Mouse (Mus musculus) heart, postnatal 0 days (tissue): ENCODE measurements at regions not wholly inside any gene's neighbourhood (a gene's known extent, or its start where the extent isn't known, plus 50 kb on each side); places are given as distances from the start of the nearest gene placed in this dataset.

Source experiments
- ATAC-seq: fragments of 200-750 bp; cut with Nextera tagmentation; 2 replicates; pipeline ENCODE4 v1.8.0; 2017; ENCODE audit warnings: low read depth, moderate number of reproducible peaks, moderate library complexity; ENCODE audit not compliant: insufficient read depth
- DNase-seq: peaks from one replicate; pipeline ENCODE4 v3.0.0-alpha.2; 2016; ENCODE audit warnings: low spot score
- H3K27ac ChIP-seq: fragments of 300-500 bp; sonication (generic); 2 replicates; pipeline ENCODE4 v1.5.1; 2014; ENCODE audit warnings: low read depth, mild to moderate bottlenecking
- H3K27me3 ChIP-seq: fragments of 300-500 bp; sonication (generic); 2 replicates; pipeline ENCODE4 v1.6.1; 2014; ENCODE audit warnings: low read length, mixed read lengths; ENCODE audit not compliant: control insufficient read depth, insufficient read depth
- H3K36me3 ChIP-seq: fragments of 300-500 bp; sonication (generic); replicated peaks from 2 replicates; pipeline ENCODE4 v1.6.1; 2014; ENCODE audit warnings: low read length, mixed read lengths; ENCODE audit not compliant: control insufficient read depth, insufficient read depth
- H3K4me1 ChIP-seq: fragments of 300-500 bp; sonication (generic); 2 replicates; pipeline ENCODE4 v1.6.1; 2014; ENCODE audit warnings: antibody characterized with exemption; ENCODE audit not compliant: control insufficient read depth, insufficient read depth
- H3K4me2 ChIP-seq: fragments of 300-500 bp; sonication (generic); 2 replicates; pipeline ENCODE4 v1.6.1; 2014; ENCODE audit warnings: low read depth, mild to moderate bottlenecking, low read length, moderate library complexity
- H3K4me3 ChIP-seq: fragments of 300-500 bp; sonication (generic); 2 replicates; pipeline ENCODE4 v1.5.1; 2014; ENCODE audit warnings: low read depth, low read length
- H3K9ac ChIP-seq: fragments of 300-500 bp; sonication (generic); replicated peaks from 2 replicates; pipeline ENCODE4 v1.6.1; 2014; ENCODE audit warnings: low read depth, low read length, mixed read lengths
- H3K9me3 ChIP-seq: fragments of 300-500 bp; sonication (generic); replicated peaks from 2 replicates; pipeline ENCODE4 v1.6.1; 2016; ENCODE audit warnings: low read length; ENCODE audit not compliant: control insufficient read depth
- CTCF ChIP-seq: IDR thresholded peaks from 2 replicates; pipeline ENCODE4 v1.5.1; 2016; ENCODE audit warnings: antibody characterized with exemption, control low read depth, low read depth
- EP300 ChIP-seq: IDR thresholded peaks from 2 replicates; pipeline ENCODE4 v1.6.1; 2016; ENCODE audit warnings: antibody characterized with exemption, low read depth
- WGBS: fragments of 180-500 bp; shearing (Covaris S2); extraction: QIAGEN DNeasy Blood & Tissue Kit; methylation state at CpG from one replicate; pipeline ENCODE4 v1.1.7; 2014; 5-methylcytosine and 5-hydroxymethylcytosine counted together

DNA sequence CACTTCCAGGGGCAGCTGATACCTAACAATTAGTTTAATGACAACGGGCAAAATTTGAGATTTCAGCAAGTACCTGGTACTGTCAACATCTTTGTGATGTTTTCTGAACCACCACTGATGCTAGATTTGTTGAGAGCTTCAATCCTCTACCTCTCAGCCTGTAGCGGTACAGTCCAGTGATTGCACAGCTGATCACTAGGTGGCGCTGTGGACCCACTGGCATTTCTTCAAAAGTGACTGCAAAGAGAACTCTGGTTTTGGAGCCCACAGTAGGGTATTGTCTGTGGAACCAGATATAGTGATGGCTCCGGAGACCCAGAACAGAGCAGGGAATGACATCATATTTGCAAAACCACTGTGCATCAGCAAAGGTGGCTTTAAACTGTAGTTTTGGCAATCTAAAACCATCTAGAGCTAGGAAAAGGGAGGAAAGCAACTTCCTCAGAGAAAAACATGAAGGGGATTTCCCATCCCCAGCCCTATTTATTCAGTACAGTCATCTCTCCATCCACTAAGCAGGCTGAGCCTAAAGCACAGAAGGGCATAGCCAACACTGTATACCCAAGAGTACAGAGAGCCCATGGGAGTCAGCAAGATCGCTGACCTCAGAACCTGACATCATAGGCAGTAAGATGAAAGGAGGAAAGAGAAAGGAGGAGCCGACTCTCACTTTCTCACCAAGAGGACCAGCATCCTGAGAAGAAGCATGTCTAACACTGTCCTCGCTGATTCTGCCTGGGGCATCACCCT, 77.7 kb upstream of the 2210010C04Rik start:
- Histone ChIP-seq H3K4me1 (no peaks in the 10 kb centered on the region), H3K9ac (no peak overlapping the region), H3K4me2 (no peak overlapping the region), H3K27me3 (no peaks in the 10 kb centered on the region), H3K27ac (no peak overlapping the region), H3K4me3 (no peak overlapping the region), H3K36me3 (no peaks in the 10 kb centered on the region), H3K9me3 (no peaks in the 10 kb centered on the region)
- 29% methylated on average over 7 of the region's 7 CpGs for WGBS
- ATAC-seq (no peak), DNase-seq (peak; percentile 17)
- TF ChIP-seq CTCF (peak; percentile 57), EP300 (no peak)

DNA sequence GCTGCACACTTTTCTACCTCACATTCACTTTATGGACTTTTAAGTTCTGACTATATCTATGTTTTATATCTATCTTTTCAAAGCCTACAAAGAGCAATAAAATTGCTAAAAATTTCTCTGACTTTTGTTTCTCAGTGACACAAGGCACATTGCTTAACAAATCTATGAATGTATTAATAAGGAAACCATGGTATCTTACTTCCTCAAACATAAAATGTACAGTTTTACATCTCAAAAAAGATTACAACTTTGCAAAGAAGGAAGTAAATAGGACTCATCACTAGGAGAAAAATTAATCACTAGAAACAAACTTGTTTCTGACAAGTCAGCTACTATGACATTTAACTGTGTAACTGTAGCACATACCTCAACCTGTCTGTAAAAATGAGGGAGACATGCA, 76.5 kb upstream of the 2210010C04Rik start:
- Histone ChIP-seq H3K36me3 (no peaks in the 10 kb centered on the region), H3K4me1 (no peaks in the 10 kb centered on the region), H3K9ac (no peak overlapping the region), H3K27ac (no peak overlapping the region), H3K4me3 (no peak overlapping the region), H3K27me3 (no peaks in the 10 kb centered on the region), H3K4me2 (no peak overlapping the region), H3K9me3 (no peaks in the 10 kb centered on the region)
- TF ChIP-seq CTCF (no peak), EP300 (no peak)
- DNase-seq, result no peak
- ATAC-seq, result no peak

DNA sequence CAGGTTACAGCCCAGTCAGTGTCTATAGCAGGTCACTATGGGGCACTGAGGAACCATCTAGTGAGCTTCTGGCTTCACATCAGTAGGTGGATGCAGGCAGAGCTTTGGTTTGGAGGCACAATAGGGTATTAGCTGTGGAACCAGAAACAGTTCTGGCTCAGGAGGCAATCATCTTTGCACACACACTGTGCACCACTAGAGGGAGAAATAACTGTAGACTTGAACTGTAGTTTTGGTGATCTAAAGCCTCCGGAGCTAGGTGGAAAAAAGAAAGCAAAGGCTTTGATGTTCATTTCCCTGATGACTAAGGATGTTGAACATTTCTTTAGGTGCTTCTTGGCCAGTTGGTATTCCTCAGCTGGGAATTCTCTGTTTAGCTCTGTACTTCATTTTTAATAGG, 73.6 kb upstream of the 2210010C04Rik start:
- Histone ChIP-seq H3K9ac (no peak overlapping the region), H3K27ac (no peak overlapping the region), H3K4me2 (no peak overlapping the region), H3K27me3 (no peaks in the 10 kb centered on the region), H3K9me3 (no peaks in the 10 kb centered on the region), H3K4me1 (no peaks in the 10 kb centered on the region), H3K4me3 (no peak overlapping the region), H3K36me3 (no peaks in the 10 kb centered on the region)
- no peak for DNase-seq
- WGBS, result 53% methylated on average over 1 of the region's 1 CpGs
- ATAC-seq, result no peak
- TF ChIP-seq CTCF, result no peak
- no peak for TF ChIP-seq EP300

DNA sequence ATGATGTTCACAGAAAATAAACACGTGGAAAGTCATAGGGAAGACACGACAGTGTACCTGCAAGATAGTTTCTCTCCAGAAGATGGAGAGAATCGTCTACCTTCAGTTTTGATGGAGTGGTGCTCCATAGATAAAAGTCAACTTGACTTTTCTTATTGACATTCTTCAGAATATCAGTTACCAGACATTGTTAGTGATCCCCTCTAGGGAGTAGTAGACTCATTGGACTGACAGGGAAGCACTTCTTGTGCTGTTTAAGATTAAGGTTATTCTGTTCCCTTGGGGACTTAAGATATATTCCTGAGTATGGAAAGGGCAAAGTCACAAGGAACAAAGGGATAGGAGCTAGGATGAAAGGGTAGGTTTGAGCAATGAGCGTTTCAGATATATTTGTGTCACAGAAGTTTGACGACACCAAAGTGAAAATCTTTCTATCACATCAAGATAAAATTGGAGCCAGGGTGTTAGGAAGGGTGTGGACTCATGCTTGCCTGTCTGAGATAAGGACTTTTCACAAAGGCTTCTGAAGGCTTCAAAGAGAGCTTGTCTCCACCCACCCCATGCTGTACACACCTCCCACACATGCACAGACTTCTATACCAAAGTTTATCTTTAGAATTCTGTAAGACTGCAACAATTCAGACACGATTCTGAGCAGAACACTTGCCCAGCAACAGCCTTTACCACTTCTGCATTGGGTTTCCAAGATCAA, 68.5 kb upstream of the 2210010C04Rik start:
- TF ChIP-seq EP300 (no peak), CTCF (no peak)
- H3K4me3 ChIP-seq, result no peak overlapping the region
- DNase-seq (no peak), ATAC-seq (no peak)
- H3K4me1 ChIP-seq, result no peaks in the 10 kb centered on the region
- H3K27me3 ChIP-seq, result no peaks in the 10 kb centered on the region
- WGBS, result 58% methylated on average over 6 of the region's 6 CpGs
- no peaks in the 10 kb centered on the region for H3K9me3 ChIP-seq
- no peak overlapping the region for H3K4me2 ChIP-seq
- no peaks in the 10 kb centered on the region for H3K36me3 ChIP-seq
- H3K27ac ChIP-seq, result no peak overlapping the region
- H3K9ac ChIP-seq, result no peak overlapping the region

DNA sequence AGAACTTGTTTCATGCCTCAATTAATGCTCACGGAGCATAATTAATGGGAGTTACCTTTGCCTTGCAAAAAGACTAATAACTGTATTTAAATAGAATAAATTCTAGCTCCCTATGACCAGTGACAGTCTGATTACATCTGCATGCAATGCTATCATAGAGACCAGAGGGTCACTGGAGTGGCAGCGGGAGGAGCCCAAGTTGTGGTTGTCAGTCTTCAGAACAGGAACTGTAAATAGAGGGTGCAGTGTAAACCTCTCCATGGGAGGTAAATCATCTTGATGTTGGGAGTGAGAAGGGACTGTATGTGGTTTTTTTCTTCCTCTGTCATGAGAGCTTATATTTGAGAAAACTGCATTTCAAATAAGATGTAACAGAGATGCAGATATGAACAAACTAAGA, 66.7 kb upstream of the 2210010C04Rik start:
- no peak for ATAC-seq
- 66% methylated on average over 2 of the region's 2 CpGs for WGBS
- TF ChIP-seq CTCF (no peak), EP300 (no peak)

More for the DNA sequence above, 66.7 kb upstream of the 2210010C04Rik start:
- Histone ChIP-seq H3K9me3 (no peaks in the 10 kb centered on the region), H3K4me1 (no peaks in the 10 kb centered on the region), H3K27ac (no peak overlapping the region), H3K4me2 (no peak overlapping the region), H3K4me3 (no peak overlapping the region), H3K27me3 (no peaks in the 10 kb centered on the region), H3K9ac (no peak overlapping the region), H3K36me3 (no peaks in the 10 kb centered on the region)
- DNase-seq, result no peak
